Mouse (Mus musculus) gonadal fat pad, adult 2 months (tissue): ENCODE data around the gene BC053393. TPM values are rescaled to one million over a fixed set of nuclear protein-coding genes. Genes with fewer than 3 reads are reported as not detected.

Experiments
- polyA plus RNA-seq: library from polyadenylated mRNA; depleted of rRNA; stranded (reverse); fragments of >200 nt; gene quantifications from 2 replicates; pipeline ENCODE4 v1.2.3, GENCODE M21; 2012; rRNA removed

Gene BC053393
- polyA plus RNA-seq, 1 experiment = not detected

Other genes with a start within 250 kb of the BC053393 start
- 0.19 and 0.20 TPM in 2 replicates for gene Itk, start 182.0 kb upstream of the BC053393 start, polyA plus RNA-seq
- 0.31 and 0.37 TPM in 2 replicates for gene Fam71b, start 175.0 kb upstream of the BC053393 start, polyA plus RNA-seq
- gene Med7, start 134.6 kb upstream of the BC053393 start, polyA plus RNA-seq = 15.2 and 15.9 TPM in 2 replicates
- 0.14 and 0.22 TPM in 2 replicates for gene Havcr2, start 116.6 kb upstream of the BC053393 start, polyA plus RNA-seq
- not detected in 2 replicates for gene Gm12169, start 47.3 kb upstream of the BC053393 start, polyA plus RNA-seq
- not detected in 2 replicates for gene Dppa1, start 57.7 kb downstream of the BC053393 start, polyA plus RNA-seq
- gene Timd2, start 135.5 kb downstream of the BC053393 start, polyA plus RNA-seq = 0.28 and 0.79 TPM in 2 replicates
- gene Havcr1, start 163.5 kb downstream of the BC053393 start, polyA plus RNA-seq = 0.08 TPM in 1 of 2 replicates, not detected in the other
- 0.93 and 1.1 TPM in 2 replicates for gene Timd4, start 239.3 kb downstream of the BC053393 start, polyA plus RNA-seq